Mouse (Mus musculus) kidney, adult 18-20 months (tissue): ENCODE results near the gene Rabgef1.
A peak's percentile ranks its signal among the peaks of the same experiment; 100 is the strongest.

Experiments used
- DNase-seq: peaks from one replicate; pipeline ENCODE4 v3.0.0; 2021

Gene Rabgef1

GRCm38 (mm10) chr5:130173012-130173411 lies 1.4 kb downstream of the Rabgef1 start:
- DNase-seq, result no peak

- DNase-seq, result no peak
Measured at GRCm38 (mm10) chr5:130177871-130178270, 6.3 kb downstream of the Rabgef1 start.

GRCm38 (mm10) chr5:130180362-130180761 lies 8.8 kb downstream of the Rabgef1 start:
- DNase-seq, result no peak

GRCm38 (mm10) chr5:130181740-130182540 lies 10.3 kb downstream of the Rabgef1 start:
- no peak for DNase-seq

- DNase-seq, result no peak
Measured at GRCm38 (mm10) chr5:130182541-130182821, 10.9 kb downstream of the Rabgef1 start.

- DNase-seq, result no peak
Measured at GRCm38 (mm10) chr5:130184193-130184856, 12.7 kb downstream of the Rabgef1 start.

GRCm38 (mm10) chr5:130185312-130185711 lies 13.7 kb downstream of the Rabgef1 start:
- no peak for DNase-seq

GRCm38 (mm10) chr5:130187383-130187782 lies 15.8 kb downstream of the Rabgef1 start:
- DNase-seq, result no peak

GRCm38 (mm10) chr5:130190909-130191308 lies 19.3 kb downstream of the Rabgef1 start:
- DNase-seq, result no peak

GRCm38 (mm10) chr5:130191865-130192264 lies 20.3 kb downstream of the Rabgef1 start:
- no peak for DNase-seq

- DNase-seq, result no peak
Measured at GRCm38 (mm10) chr5:130192356-130192944, 20.9 kb downstream of the Rabgef1 start.

- no peak for DNase-seq
Measured at GRCm38 (mm10) chr5:130193760-130194159, 22.2 kb downstream of the Rabgef1 start.

GRCm38 (mm10) chr5:130196307-130196706 lies 24.7 kb downstream of the Rabgef1 start:
- no peak for DNase-seq

GRCm38 (mm10) chr5:130197454-130197853 lies 25.9 kb downstream of the Rabgef1 start:
- no peak for DNase-seq

GRCm38 (mm10) chr5:130197981-130198380 lies 26.4 kb downstream of the Rabgef1 start:
- no peak for DNase-seq

GRCm38 (mm10) chr5:130200233-130201029 lies 28.8 kb downstream of the Rabgef1 start:
- DNase-seq, result peak; percentile 56

GRCm38 (mm10) chr5:130203948-130204347 lies 32.4 kb downstream of the Rabgef1 start:
- DNase-seq, result no peak

GRCm38 (mm10) chr5:130204560-130204959 lies 33.0 kb downstream of the Rabgef1 start:
- no peak for DNase-seq

GRCm38 (mm10) chr5:130205441-130206023 lies 33.9 kb downstream of the Rabgef1 start:
- no peak for DNase-seq

GRCm38 (mm10) chr5:130207299-130207698 lies 35.7 kb downstream of the Rabgef1 start:
- no peak for DNase-seq

- no peak for DNase-seq
Measured at GRCm38 (mm10) chr5:130212956-130213355, 41.4 kb downstream of the Rabgef1 start.

- no peak for DNase-seq
Measured at GRCm38 (mm10) chr5:130216781-130217180, 45.2 kb downstream of the Rabgef1 start, which contains the start of gene Tmem248. TSS of gene Tmem248 (plus strand) at chr5:130217081.

GRCm38 (mm10) chr5:130217406-130217805 lies 45.8 kb downstream of the Rabgef1 start:
- DNase-seq, result no peak
